Mouse (Mus musculus) CH12.LX (cell line): Measurements from ENCODE around the gene Sec24c.

Experiments
- CHD1 ChIP-seq: IDR thresholded peaks from 2 replicates; pipeline ENCODE4 v1.6.1; 2012; ENCODE audit warnings: low read depth, low read length, improper control_type of control experiment, inconsistent platforms
- CTCF ChIP-seq, 2 experiments: IDR thresholded peaks in 1 of 2; conservative IDR thresholded peaks in 1 of 2; 2 replicates each; pipeline ENCODE4 v1.5.1; 2011 to 2012; ENCODE audit warnings: low read depth in 2 of 2, low read length in 2 of 2, improper control_type of control experiment in 1 of 2, inconsistent platforms in 1 of 2, mild to moderate bottlenecking in 1 of 2, moderate library complexity in 1 of 2
- EP300 ChIP-seq: IDR thresholded peaks from 2 replicates; pipeline ENCODE4 v1.6.1; 2011; ENCODE audit warnings: low read length, improper control_type of control experiment
- MAX ChIP-seq: IDR thresholded peaks from 2 replicates; pipeline ENCODE4 v1.6.1; 2011; ENCODE audit warnings: low read length, improper control_type of control experiment
- MXI1 ChIP-seq: IDR thresholded peaks from 2 replicates; pipeline ENCODE4 v1.6.1; 2011; ENCODE audit warnings: mild to moderate bottlenecking, low read depth, low read length, improper control_type of control experiment
- POLR2A ChIP-seq: IDR thresholded peaks from 2 replicates; pipeline ENCODE4 v1.6.1; 2011; ENCODE audit warnings: low read depth, mild to moderate bottlenecking, improper control_type of control experiment, low read length
- POLR2AphosphoS2 ChIP-seq: IDR thresholded peaks from 2 replicates; pipeline ENCODE4 v1.6.1; 2011; ENCODE audit warnings: low read depth, low read length, improper control_type of control experiment
- SIN3A ChIP-seq: IDR thresholded peaks from 2 replicates; pipeline ENCODE4 v1.6.1; 2012; ENCODE audit warnings: low read length, improper control_type of control experiment, inconsistent platforms
- SMC3 ChIP-seq: IDR thresholded peaks from 2 replicates; pipeline ENCODE4 v1.6.1; 2011; ENCODE audit warnings: low read depth, low read length, improper control_type of control experiment
- TBP ChIP-seq: conservative IDR thresholded peaks from 2 replicates; pipeline ENCODE4 v1.6.1; 2011; ENCODE audit warnings: low read depth, low read length, improper control_type of control experiment
- UBTF ChIP-seq: IDR thresholded peaks from 2 replicates; pipeline ENCODE4 v1.6.1; 2012; ENCODE audit warnings: low read depth, mild to moderate bottlenecking, inconsistent platforms, low read length, improper control_type of control experiment, moderate library complexity
- ZKSCAN1 ChIP-seq: IDR thresholded peaks from 2 replicates; pipeline ENCODE4 v1.6.1; 2012; ENCODE audit warnings: low read depth, inconsistent platforms, low read length, improper control_type of control experiment, borderline replicate concordance

- TF ChIP-seq UBTF = no peak
- no peak for TF ChIP-seq CTCF (conservative IDR thresholded peaks at IDR 0.05 in 1 of 2, IDR thresholded peaks at IDR 0.05 in 1 of 2; ENCODE audit: low read depth in 2 of 2, low read length in 2 of 2)
- no peak for TF ChIP-seq POLR2AphosphoS2
- no peak for TF ChIP-seq EP300
- TF ChIP-seq POLR2A = no peak
- TF ChIP-seq SIN3A = no peak
- no peak for TF ChIP-seq ZKSCAN1
- TF ChIP-seq MAX = no peak
- no peak for TF ChIP-seq CHD1
- no peak for TF ChIP-seq TBP
- no peak for TF ChIP-seq MXI1
- TF ChIP-seq SMC3 = no peak
Measured at GRCm38 (mm10) chr14:20655731-20656130, 18.4 kb upstream of the Sec24c start.
